Mouse (Mus musculus) ES-Bruce4 (cell line): ENCODE data around the gene Lgr5.

ENCODE experiments used
- CTCF ChIP-seq: IDR thresholded peaks from one replicate; pipeline ENCODE4 v1.8.1; 2011; ENCODE audit warnings: low read depth, low read length
- POLR2A ChIP-seq: IDR thresholded peaks from one replicate; pipeline ENCODE4 v1.8.1; 2011; ENCODE audit warnings: low read length; ENCODE audit not compliant: insufficient read depth

DNA sequence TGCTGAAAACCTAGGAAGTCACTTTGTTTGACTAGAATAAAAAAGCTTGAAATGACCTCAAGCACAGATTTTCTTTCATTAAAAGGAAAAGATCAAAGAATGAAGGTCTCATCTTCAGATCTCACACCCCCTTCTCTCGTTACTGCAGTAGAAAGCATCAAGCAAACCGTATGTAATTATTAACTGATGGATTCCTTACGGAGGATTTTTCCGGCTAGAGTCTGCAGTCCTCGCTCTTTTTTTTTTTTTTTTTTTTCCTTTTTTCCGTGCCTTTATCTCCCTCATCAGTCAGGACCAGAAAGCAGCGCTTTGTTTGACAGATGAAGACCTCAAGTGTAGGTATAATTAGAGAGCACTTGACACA, 93.8 kb downstream of the Lgr5 start:
- no peak for TF ChIP-seq CTCF
- TF ChIP-seq POLR2A = no peak
